Mouse (Mus musculus) cerebellum, adult 8-10 months (tissue): ENCODE measurements at regions not wholly inside any gene's neighbourhood (a gene's known extent, or its start where the extent isn't known, plus 50 kb on each side); places are given as distances from the start of the nearest gene placed in this dataset.

ENCODE experiments used
- DNase-seq: peaks from one replicate; pipeline ENCODE4 v3.0.0; 2022

- no peak for DNase-seq
These were observed 263.3 kb upstream of the Gm15217 start for GRCm38 (mm10) chr14:46115950-46116349.

- DNase-seq = no peak
These were observed 252.7 kb upstream of the Gm15217 start for GRCm38 (mm10) chr14:46126541-46126940.

GRCm38 (mm10) chr14:46129762-46130161 is 249.5 kb upstream of the Gm15217 start:
- DNase-seq = no peak

GRCm38 (mm10) chr14:46144175-46144574 is 235.0 kb upstream of the Gm15217 start:
- no peak for DNase-seq

GRCm38 (mm10) chr14:46144707-46145106 is 234.5 kb upstream of the Gm15217 start:
- no peak for DNase-seq

GRCm38 (mm10) chr14:46145584-46145983 is 233.6 kb upstream of the Gm15217 start:
- DNase-seq = no peak

GRCm38 (mm10) chr14:46149073-46149661 is 230.0 kb upstream of the Gm15217 start:
- DNase-seq = no peak

GRCm38 (mm10) chr14:46158741-46159140 is 220.5 kb upstream of the Gm15217 start:
- no peak for DNase-seq

- DNase-seq = no peak
These were observed 206.9 kb upstream of the Gm15217 start for GRCm38 (mm10) chr14:46172181-46172874.

- no peak for DNase-seq
These were observed 206.3 kb upstream of the Gm15217 start for GRCm38 (mm10) chr14:46172875-46173324.

- no peak for DNase-seq
These were observed 204.8 kb upstream of the Gm15217 start for GRCm38 (mm10) chr14:46174386-46174785.

GRCm38 (mm10) chr14:46175291-46176216 is 203.7 kb upstream of the Gm15217 start:
- DNase-seq = no peak

- no peak for DNase-seq
These were observed 200.2 kb upstream of the Gm15217 start for GRCm38 (mm10) chr14:46179024-46179423.

- DNase-seq = no peak
These were observed 187.4 kb upstream of the Gm15217 start for GRCm38 (mm10) chr14:46191639-46192399.

- DNase-seq = no peak
These were observed 185.6 kb upstream of the Gm15217 start for GRCm38 (mm10) chr14:46193577-46193976.

- DNase-seq = no peak
These were observed 183.3 kb upstream of the Gm15217 start for GRCm38 (mm10) chr14:46195939-46196338.

- DNase-seq = no peak
These were observed 176.4 kb upstream of the Gm15217 start for GRCm38 (mm10) chr14:46202818-46203217.

- DNase-seq = no peak
These were observed 158.7 kb upstream of the Gm15217 start for GRCm38 (mm10) chr14:46220483-46220882.

- no peak for DNase-seq
These were observed 157.1 kb upstream of the Gm15217 start for GRCm38 (mm10) chr14:46221897-46222669.

- no peak for DNase-seq
These were observed 156.2 kb upstream of the Gm15217 start for GRCm38 (mm10) chr14:46223008-46223407.

- DNase-seq = no peak
These were observed 154.7 kb upstream of the Gm15217 start for GRCm38 (mm10) chr14:46224421-46224950.
